Mouse (Mus musculus) heart, embryonic 11.5 days (tissue): ENCODE data around the gene Kdm5b. TPM values are rescaled to one million over a fixed set of nuclear protein-coding genes. Genes with fewer than 3 reads are reported as not detected.

ENCODE experiments used
- ATAC-seq: fragments of 200-750 bp; cut with Nextera tagmentation; replicated peaks from 2 replicates; pipeline ENCODE4 v1.8.0; 2017; ENCODE audit warnings: moderate library complexity; ENCODE audit not compliant: insufficient number of reproducible peaks, low FRiP score, low TSS enrichment
- H3K27ac ChIP-seq: fragments of 300-500 bp; sonication (generic); 2 replicates; pipeline ENCODE4 v1.5.1; 2014; ENCODE audit warnings: mild to moderate bottlenecking, low read depth, low read length
- H3K27me3 ChIP-seq: fragments of 300-500 bp; sonication (generic); 2 replicates; pipeline ENCODE4 v1.6.1; 2014; ENCODE audit warnings: mild to moderate bottlenecking, low read length, mixed read lengths; ENCODE audit not compliant: control insufficient read depth, insufficient read depth
- H3K36me3 ChIP-seq: fragments of 300-500 bp; sonication (generic); 2 replicates; pipeline ENCODE4 v1.6.1; 2014; ENCODE audit warnings: mild to moderate bottlenecking, low read length, moderate library complexity, mixed read lengths; ENCODE audit not compliant: control insufficient read depth, insufficient read depth
- H3K4me1 ChIP-seq: fragments of 300-500 bp; sonication (generic); 2 replicates; pipeline ENCODE4 v1.6.1; 2014; ENCODE audit warnings: low read length; ENCODE audit not compliant: control insufficient read depth, insufficient read depth
- H3K4me2 ChIP-seq: fragments of 300-500 bp; sonication (generic); 2 replicates; pipeline ENCODE4 v1.6.1; 2014; ENCODE audit warnings: mild to moderate bottlenecking, moderate library complexity
- H3K4me3 ChIP-seq: fragments of 300-500 bp; sonication (generic); 2 replicates; pipeline ENCODE4 v1.5.1; 2014; ENCODE audit warnings: low read depth, low read length
- H3K9ac ChIP-seq: fragments of 300-500 bp; sonication (generic); 2 replicates; pipeline ENCODE4 v1.6.1; 2014; ENCODE audit warnings: mild to moderate bottlenecking, low read depth, low read length, moderate library complexity
- H3K9me3 ChIP-seq: fragments of 300-500 bp; sonication (generic); replicated peaks from 2 replicates; pipeline ENCODE4 v1.6.1; 2016; ENCODE audit warnings: low read length; ENCODE audit not compliant: control insufficient read depth
- WGBS: fragments of 180-500 bp; shearing (Covaris S2); extraction: QIAGEN DNeasy Blood & Tissue Kit; methylation state at CpG from one replicate; pipeline ENCODE4 v1.1.7; 2014; ENCODE audit not compliant: insufficient replicate concordance; 5-methylcytosine and 5-hydroxymethylcytosine counted together
- polyA plus RNA-seq: library from polyadenylated mRNA; unstranded; fragments of >200 nt; fragmentation: Nextera tagmentation; extraction: Ambion mirVana; gene quantifications from 2 replicates; pipeline ENCODE4 v1.2.1, GENCODE M21; 2014

The Kdm5b gene
- polyA plus RNA-seq, 1 experiment from 2014 or later, result 34.9 TPM

- ATAC-seq, result peak; percentile 8; the same call in 1 of the 2 replicates
- Histone ChIP-seq H3K4me2 (peak overlapping the region; percentile 96), H3K4me1 (peaks cover 15% of the 10 kb centered on the region), H3K9ac (peak overlapping the region; percentile 78), H3K27me3 (no peaks in the 10 kb centered on the region), H3K9me3 (no peaks in the 10 kb centered on the region), H3K36me3 (no peaks in the 10 kb centered on the region), H3K27ac (peak overlapping the region; percentile 84), H3K4me3 (peak overlapping the region; percentile 69)
- WGBS, result under 1% methylated on average over 46 of the region's 46 CpGs
These were observed 3.9 kb upstream of the Kdm5b start for GRCm38 (mm10) chr1:134555871-134556670.

- WGBS, result under 1% methylated on average over 35 of the region's 35 CpGs
- peak overlapping the region; percentile 96 for H3K4me2 ChIP-seq
- H3K4me3 ChIP-seq, result peak overlapping the region; percentile 69
These were observed 3.2 kb upstream of the Kdm5b start for GRCm38 (mm10) chr1:134556671-134557218.

GRCm38 (mm10) chr1:134558511-134558910 lies 1.5 kb upstream of the Kdm5b start:
- Histone ChIP-seq H3K27ac (no peak overlapping the region), H3K27me3 (no peaks in the 10 kb centered on the region), H3K9ac (no peak overlapping the region), H3K4me2 (no peak overlapping the region), H3K36me3 (no peaks in the 10 kb centered on the region), H3K4me3 (no peak overlapping the region), H3K9me3 (no peaks in the 10 kb centered on the region), H3K4me1 (peaks cover 20% of the 10 kb centered on the region)
- no peak for ATAC-seq
- WGBS, result 53% methylated on average over 5 of the region's 5 CpGs

More at GRCm38 (mm10) chr1:134556671-134557218, 3.2 kb upstream of the Kdm5b start:
- H3K27ac ChIP-seq, result peak overlapping the region; percentile 84
- H3K4me1 ChIP-seq, result peaks cover 15% of the 10 kb centered on the region
- ATAC-seq, result peak; percentile 95
- H3K27me3 ChIP-seq, result no peaks in the 10 kb centered on the region
- peak overlapping the region; percentile 78 for H3K9ac ChIP-seq
- no peaks in the 10 kb centered on the region for H3K36me3 ChIP-seq
- no peaks in the 10 kb centered on the region for H3K9me3 ChIP-seq

- Histone ChIP-seq H3K36me3 (no peaks in the 10 kb centered on the region), H3K4me3 (no peak overlapping the region), H3K27me3 (no peaks in the 10 kb centered on the region), H3K4me2 (no peak overlapping the region), H3K9me3 (no peaks in the 10 kb centered on the region), H3K4me1 (peaks cover 20% of the 10 kb centered on the region), H3K9ac (no peak overlapping the region), H3K27ac (no peak overlapping the region)
- no peak for ATAC-seq
- 76% methylated on average over 3 of the region's 3 CpGs for WGBS
These were observed 745 bp upstream of the Kdm5b start for GRCm38 (mm10) chr1:134559226-134559625.

GRCm38 (mm10) chr1:134560396-134560795 lies 425 bp downstream of the Kdm5b start:
- Histone ChIP-seq H3K27me3 (no peaks in the 10 kb centered on the region), H3K9ac (peak overlapping the region; percentile 82), H3K36me3 (no peaks in the 10 kb centered on the region), H3K4me2 (peak overlapping the region; percentile 78), H3K27ac (peak overlapping the region; percentile 60), H3K9me3 (no peaks in the 10 kb centered on the region), H3K4me3 (peak overlapping the region; percentile 71), H3K4me1 (peaks cover 17% of the 10 kb centered on the region)
- ATAC-seq, result no peak; the same call in 1 of the 2 replicates
- 1% methylated on average over 39 of the region's 50 CpGs for WGBS

- Histone ChIP-seq H3K27ac (peak overlapping the region; percentile 60), H3K4me3 (peak overlapping the region; percentile 71), H3K36me3 (no peaks in the 10 kb centered on the region), H3K9me3 (no peaks in the 10 kb centered on the region), H3K4me2 (peak overlapping the region; percentile 78), H3K27me3 (no peaks in the 10 kb centered on the region), H3K9ac (peak overlapping the region; percentile 82), H3K4me1 (peaks cover 10% of the 10 kb centered on the region; the same call in 1 of the 2 replicates)
- WGBS, result 0% methylated on average over 52 of the region's 76 CpGs
- peak; percentile 19; the same call in 1 of the 2 replicates for ATAC-seq
These were observed 1.1 kb downstream of the Kdm5b start for GRCm38 (mm10) chr1:134560801-134561769.

- peak overlapping the region; percentile 71 for H3K4me3 ChIP-seq
- H3K27ac ChIP-seq, result peak overlapping the region; percentile 60; the same call in 1 of the 2 replicates
These were observed 1.8 kb downstream of the Kdm5b start for GRCm38 (mm10) chr1:134561770-134562143.

GRCm38 (mm10) chr1:134562457-134562856 lies 2.5 kb downstream of the Kdm5b start:
- H3K9me3 ChIP-seq, result no peaks in the 10 kb centered on the region
- no peaks in the 10 kb centered on the region for H3K36me3 ChIP-seq
- H3K4me3 ChIP-seq, result peak overlapping the region; percentile 71; the same call in 1 of the 2 replicates
- ATAC-seq, result no peak
- H3K27me3 ChIP-seq, result no peaks in the 10 kb centered on the region
- 0 out of 2 replicates have a peak, but pooled peaks cover 5% of the 10 kb centered on the region for H3K4me1 ChIP-seq
- H3K27ac ChIP-seq, result no peak overlapping the region
- no peak overlapping the region for H3K9ac ChIP-seq
- peak overlapping the region; percentile 78 for H3K4me2 ChIP-seq

More at GRCm38 (mm10) chr1:134561770-134562143, 1.8 kb downstream of the Kdm5b start:
- no peaks in the 10 kb centered on the region for H3K27me3 ChIP-seq
- 11% methylated on average over 7 of the region's 7 CpGs for WGBS
- peak overlapping the region; percentile 78 for H3K4me2 ChIP-seq
- H3K36me3 ChIP-seq, result no peaks in the 10 kb centered on the region
- no peak for ATAC-seq
- no peaks in the 10 kb centered on the region for H3K9me3 ChIP-seq
- 0 out of 2 replicates have a peak, but pooled peaks cover 7% of the 10 kb centered on the region for H3K4me1 ChIP-seq
- peak overlapping the region; percentile 82 for H3K9ac ChIP-seq
